Mouse (Mus musculus) embryo, embryonic 11.5 days (tissue): ENCODE measurements around the gene Prkn.

Experiments used
- DNase-seq: peaks from one replicate; pipeline ENCODE4 v3.0.0-alpha.2; 2012; ENCODE audit warnings: low read depth, low spot score

The Prkn gene

DNA sequence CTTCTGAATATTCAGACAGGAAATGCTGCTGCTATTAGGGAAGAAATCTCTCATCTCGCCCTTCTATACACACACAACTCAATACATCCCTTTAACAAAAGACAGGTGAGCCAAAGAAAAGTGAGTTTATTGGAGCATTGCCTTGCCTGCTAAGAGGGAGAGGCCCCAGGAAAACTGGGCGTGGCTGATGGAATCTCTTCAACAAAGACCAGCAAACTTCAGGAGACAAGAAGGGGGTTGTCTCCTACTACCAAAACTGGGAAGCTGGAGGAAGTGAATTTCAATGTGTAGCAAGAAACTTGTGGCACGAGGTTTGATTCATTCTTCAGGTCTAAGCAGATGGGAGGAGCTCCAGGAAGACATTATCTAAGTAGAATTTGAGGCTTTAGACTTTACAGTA, 989.3 kb downstream of the Prkn start:
- DNase-seq = no peak

DNA sequence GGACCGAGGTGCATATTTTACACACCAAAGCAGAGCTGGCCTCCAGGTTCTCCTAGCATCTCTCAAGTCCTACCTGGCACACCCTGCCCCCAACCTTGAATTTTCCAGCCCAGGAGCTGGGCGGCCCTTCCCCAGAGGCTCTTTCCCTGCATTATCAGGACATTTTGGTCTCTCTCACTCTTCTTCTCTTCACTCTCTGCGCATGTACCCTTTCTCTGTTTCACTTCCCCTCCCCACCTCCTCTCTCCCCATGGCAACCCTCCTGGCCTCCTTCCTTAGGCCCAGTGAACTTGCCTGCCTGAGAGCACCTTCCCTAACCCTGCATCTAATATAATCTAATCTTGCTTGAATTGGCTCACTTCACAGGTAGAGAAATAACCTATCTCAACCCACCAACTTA, 996.9 kb downstream of the Prkn start:
- no peak for DNase-seq

DNA sequence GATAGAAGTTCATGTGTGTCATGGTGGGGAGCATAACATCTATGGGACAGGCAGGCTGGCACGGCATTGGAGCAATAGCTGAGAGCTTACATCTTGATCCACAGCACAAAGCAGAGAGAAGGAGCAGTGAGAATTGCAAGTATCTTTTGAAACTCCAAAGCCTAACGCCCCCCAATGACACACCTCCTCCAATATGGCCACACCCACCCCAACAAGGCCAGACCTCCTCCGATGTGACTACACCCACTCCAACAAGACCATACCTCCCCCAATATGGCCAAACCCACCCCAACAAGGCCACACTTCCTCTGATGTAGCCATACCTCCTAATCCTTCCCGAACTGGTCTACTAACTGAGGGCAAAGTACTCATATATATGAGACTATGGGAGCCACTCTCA, 1004.3 kb downstream of the Prkn start:
- DNase-seq = no peak

DNA sequence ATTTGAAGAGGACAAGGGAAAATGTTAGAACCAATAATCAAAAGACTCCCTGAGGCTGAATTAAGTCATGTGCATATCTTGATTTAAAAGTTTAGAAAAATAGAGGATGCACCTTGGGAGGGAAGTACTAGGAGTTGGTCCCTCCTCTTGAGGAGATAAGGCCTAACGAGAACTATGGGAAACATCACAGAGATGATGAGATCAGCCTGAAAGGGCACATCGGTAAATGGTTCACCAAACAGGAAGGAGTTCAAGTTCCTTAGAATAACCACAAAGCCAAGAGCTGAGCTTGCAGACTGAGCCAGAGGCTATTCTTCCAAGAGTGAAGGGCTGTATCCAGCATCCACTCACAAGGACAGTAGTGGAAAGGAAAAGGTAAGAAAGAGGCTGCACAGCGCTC, 1004.8 kb downstream of the Prkn start:
- no peak for DNase-seq

DNA sequence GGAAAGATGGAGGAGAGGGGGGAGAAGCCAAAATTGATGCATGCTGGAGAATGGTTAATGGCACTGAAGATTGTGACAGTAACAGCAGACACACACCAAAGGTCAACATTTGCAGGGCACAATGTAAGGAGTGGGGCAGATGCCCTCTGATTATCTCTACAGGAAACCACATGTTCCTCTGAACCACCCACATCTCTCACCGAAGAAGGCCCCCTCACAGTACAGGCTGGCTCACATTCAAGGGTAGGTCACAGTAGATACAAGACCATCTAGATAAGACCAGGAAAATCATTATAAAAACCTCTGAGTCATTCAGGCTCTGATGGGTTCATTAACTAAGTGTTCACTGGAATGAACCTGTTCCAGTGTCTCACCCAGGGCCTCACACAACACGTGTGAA, 1005.3 kb downstream of the Prkn start:
- DNase-seq = no peak

DNA sequence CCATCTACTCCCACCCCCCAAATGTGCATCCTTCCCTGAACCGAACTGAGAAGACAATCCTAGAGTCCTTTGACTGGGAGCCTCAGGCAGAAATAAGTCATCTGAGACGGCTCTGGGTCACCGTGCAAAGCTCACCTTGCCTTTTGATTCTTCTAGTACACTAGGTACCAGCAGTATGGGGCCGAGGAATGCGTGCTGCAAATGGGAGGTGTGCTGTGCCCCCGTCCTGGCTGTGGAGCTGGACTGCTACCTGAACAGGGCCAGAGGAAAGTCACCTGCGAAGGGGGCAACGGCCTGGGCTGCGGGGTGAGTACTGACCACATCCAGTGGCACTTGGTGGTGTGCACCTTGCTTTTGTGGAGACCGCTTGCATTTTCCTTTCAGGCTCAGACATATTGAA, 1014.4 kb downstream of the Prkn start:
- DNase-seq = no peak

DNA sequence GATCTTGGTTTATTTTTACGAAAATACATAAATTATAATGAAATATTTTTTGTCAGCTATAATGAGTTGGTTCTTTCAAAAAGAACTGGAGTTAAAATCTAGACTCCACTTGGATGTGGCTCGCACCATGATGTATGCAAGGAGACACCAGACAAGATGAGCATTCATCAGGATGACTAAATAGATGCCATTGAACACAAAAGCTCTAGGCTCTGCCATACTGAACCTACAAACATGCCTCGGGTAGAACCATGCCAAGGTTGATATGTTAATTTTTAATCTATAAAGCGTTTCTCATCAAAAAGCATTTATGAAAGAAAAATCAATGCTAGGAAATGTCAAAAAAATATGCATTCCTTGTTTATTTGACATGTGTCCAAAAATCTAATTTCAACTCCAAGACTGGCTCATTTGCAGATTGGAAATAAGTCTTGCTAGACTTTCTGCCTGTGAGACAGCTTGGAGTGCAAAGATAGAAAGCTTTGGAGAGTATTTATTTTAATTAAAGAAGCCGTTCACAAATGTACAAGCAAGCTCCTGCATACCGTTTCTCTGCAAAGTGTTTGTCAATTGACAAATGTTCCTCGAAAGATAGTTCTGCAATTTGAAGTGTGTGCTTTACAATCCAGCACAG, 1018.7 kb downstream of the Prkn start:
- DNase-seq = no peak

DNA sequence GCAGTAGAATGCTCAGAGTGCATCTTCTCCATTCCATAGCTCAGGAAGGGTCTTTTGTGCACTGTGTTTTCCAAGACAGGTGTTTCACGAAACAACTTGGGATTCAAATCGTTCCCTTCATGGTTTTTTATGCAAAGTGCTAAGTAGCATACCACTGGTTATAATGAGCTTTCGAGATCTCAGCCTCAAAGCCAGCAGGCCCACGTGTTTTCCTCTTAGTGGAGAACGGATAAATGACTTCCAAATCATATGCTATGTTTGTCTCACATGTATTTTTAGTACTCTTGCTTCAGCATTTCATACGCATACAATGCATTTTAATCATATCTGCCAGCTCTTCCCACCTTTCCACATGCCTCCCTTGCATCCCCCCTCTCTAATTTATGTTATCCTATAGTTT, 1021.0 kb downstream of the Prkn start:
- DNase-seq = no peak

DNA sequence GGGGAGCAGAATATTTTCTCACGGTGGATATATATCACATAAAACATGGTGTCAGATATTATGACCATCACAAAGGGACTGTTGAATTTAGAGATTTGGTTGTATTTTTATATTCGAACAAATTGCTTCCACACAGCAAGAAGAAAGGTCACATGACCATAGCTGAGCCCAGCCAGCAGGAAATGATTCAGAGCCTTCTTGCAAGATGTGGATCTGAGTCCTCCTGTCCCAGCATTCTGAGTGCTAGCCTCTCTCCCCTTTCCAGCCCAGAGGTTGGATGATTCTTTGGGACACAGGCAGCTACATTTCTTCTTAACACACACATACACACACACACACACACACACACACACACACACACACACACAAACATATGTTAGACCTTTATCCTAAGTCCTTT, 1022.2 kb downstream of the Prkn start:
- no peak for DNase-seq

DNA sequence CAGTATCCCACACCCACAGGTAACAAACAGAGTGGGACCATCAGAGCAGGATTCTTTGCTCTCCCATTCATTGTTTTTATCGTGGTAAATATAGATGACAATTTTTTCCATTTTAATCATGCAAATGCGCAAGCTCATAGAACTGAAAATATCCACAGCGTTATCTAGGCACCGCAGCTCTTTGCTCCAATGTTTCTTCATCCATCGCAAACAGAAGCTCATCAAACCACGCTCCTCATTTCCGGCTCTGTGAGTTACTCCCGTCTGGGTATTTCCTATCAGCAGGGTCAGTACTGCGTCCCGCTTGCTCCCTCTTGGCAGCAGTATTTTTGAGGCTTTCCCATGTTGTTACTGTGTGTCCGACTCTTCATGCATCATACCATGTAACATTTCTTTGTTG, 1022.8 kb downstream of the Prkn start:
- DNase-seq = no peak

DNA sequence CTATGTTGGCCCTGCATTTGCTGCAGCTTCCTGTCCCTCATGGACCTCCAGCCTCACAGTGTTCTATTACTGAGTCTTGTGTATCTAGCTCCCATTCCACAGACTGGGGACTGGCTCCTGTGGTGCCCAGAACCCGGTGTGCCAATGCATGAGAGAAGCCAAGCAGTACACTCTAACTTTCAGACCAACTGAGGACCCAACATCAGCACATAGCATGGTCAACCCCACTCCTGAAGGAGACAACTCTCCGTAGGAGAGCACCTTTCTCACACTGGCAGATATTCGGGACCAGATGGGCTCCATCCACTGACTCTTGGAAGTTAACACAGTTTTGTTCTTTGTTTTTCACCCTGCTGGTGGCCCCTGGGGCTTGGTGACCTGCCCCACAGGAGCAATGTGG, 1026.0 kb downstream of the Prkn start:
- no peak for DNase-seq

DNA sequence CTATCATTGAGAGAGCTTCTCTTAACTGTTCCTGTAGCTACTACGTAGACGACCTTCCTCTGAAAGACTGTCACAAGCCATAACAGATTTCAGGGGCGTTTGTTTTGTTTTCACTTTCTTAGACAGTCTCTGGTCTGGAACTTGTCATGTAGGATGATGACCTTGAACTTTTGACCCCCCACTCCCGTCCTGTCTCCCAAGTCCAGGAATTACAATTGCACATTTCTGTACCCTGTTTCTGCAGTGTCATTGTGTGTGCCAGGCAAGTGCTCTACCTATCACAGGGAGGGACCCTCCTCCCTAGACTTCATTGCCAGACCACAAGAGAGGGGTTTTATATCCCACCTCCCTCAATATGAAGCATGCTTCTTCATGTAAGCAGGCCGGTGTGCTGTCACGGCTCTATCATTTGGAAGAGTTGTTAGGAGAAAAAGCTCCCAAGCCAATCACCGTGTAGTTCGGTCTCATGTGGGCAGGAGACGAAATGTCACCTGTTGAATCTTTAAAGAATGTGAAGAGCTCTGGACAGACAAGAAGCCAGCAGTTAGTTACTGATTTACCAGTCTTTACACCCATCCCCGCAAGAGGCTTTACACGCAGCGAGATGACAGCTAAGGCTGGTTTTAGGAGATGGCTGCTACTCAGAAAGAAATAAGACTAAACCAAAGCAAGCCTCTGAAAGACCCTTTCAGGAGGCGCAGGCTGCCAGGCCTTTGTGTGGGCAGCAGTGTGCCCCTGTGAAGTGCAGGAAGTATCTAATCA, 1027.3 kb downstream of the Prkn start:
- no peak for DNase-seq

DNA sequence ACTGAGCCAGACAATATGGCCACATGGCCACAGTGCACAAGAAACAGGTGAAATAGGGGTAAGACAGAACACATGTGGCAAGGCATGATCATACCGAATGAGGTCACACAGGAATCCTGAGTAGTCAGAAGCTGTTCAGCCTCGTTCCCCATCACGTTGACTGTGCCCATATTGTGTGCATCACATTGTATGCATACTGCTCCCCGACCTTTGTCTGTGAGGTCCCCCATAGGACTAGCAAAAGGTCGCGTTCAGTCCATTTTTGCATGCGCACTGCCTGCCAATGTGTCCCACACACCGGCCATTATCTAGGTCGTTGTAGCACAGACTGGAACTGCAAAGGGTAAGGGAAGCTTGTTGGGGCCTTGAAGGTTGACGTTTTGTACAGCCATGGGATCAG, 1030.4 kb downstream of the Prkn start:
- DNase-seq = no peak

DNA sequence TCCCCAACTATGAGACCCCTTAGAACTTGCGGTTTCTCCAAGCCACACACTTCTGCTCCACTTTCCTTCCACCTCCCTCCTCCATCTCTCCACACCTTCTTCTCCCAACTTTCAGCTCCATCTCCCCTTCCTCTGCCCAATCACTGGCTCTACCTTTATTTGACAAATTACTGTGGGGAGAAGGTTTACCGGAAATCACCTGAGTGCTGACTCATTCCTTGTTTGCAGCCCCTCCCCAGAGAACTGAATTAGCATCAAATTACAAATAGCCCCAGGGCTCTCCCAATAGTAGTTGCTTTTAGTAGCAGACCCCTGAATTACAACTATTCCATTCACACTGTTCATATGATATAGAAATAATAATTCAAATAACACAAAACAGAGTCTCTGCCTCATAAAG, 1036.1 kb downstream of the Prkn start:
- DNase-seq = no peak

DNA sequence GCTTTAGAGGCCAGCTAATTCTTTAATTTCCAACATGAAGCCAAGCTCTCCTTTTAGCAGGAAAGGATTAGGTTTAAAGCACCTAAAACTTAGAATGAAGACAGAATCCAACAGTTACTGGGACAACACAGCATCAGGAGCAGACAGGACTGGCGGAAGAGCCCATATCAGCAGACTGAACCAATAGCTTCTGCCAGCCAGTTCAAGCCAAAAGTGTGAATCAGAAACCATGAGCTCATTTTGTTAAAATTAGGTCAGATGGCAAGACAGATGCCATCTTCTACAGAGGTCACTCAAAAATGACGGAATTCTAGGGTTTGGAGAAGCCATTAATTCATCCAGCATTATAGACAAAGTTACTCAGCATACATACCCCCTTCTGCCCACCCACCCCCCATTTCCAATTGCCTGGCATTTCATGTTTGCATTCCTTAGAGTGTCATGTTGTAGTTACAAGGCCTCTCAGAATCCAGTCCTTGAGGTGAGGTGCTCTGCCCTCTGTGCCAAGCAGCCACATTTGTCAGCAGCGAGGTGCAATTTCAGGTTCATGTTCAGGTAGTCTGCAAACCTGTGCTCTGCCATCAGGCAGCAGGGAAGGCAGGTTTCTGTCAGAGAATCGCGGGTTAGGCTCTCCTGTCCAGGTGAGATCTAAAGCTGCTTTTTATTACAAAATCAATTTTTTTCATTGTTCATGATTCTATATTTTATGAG, 1041.1 kb downstream of the Prkn start:
- DNase-seq = no peak

DNA sequence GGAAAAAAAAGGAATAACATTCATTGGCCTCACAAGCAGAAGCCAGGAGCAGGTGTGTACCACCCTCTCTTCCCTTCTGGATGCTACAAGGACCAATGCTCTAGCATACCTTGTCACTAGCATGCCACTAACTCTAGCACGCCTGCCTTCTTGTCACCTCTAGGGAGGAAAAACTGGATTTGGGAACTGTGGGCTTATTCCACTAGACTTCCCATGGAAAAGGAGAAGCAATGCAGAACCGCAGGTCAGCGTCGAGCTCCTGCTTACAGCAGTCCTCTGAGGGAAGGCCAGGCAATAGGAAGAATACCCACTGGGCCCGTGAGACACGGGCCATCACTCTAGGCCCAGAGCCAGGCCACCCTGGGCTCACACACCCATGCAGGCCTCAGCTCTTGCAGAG, 1045.4 kb downstream of the Prkn start:
- DNase-seq = no peak

DNA sequence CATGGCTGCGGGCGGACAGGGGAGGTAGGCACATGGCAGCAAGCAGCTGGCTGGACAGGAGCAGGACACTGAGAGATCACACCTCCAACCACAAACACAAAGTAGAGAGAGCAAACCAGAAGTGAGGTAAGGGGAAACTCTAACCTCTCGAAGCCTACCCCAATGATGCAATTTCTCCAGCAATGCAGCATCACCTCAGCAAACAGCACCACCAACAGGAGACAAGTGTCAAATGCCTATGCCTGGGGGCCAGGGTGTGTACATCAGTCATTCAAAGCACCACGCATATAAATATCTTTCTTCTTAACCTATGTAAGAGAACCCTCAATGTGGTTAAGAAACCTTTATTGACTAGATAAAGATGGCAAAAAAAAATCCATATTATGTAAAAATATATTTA, 1046.8 kb downstream of the Prkn start:
- DNase-seq = no peak

DNA sequence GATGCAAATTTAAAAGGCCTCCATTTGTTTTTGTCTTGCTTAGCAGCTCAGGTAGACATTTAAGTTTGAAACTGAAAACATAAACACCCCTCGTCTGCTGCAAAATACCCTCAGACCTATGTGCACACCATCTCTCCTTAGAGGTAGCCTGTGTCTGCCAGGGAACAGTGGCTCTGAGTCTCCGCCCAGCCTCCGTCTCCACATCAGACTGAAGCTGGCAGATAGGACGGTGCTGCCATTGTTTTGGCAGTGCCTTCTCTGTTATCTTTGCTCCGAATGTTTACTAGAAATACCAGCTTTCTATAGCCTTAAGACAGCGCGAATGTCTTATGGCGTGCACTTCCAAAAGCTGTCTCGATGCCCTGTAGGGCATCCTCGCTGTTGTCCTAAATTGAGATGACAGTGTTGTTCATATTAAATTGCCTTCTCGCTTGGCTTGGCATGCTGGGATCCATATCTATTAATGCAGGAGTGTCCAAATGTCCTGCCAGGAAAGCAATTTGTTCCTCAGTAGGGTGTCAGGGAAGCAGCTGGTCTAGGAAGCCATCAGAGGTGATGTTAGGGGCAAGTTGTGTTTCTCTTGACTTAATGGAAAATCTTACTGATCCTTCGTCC, 1047.5 kb downstream of the Prkn start:
- DNase-seq = no peak

DNA sequence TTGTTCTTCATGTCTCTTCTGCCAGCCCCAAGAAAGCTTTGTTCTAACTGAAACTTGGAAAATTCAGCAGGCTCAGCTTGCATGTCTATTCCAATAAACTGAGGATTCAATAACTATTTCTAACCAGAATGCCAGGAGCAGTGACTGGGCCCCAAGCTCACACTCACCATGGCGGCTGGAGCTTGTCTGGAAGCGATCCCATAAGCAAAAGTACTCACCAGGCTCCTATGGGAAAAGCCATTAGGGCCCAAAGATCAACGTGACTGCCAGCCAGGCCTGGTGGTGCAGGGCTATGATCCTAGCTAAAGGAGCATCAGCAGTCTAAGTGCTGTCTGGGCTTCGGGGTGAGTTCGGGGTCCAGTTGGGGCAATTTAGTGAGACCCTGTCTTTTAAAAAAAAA, 1048.6 kb downstream of the Prkn start:
- DNase-seq = no peak

DNA sequence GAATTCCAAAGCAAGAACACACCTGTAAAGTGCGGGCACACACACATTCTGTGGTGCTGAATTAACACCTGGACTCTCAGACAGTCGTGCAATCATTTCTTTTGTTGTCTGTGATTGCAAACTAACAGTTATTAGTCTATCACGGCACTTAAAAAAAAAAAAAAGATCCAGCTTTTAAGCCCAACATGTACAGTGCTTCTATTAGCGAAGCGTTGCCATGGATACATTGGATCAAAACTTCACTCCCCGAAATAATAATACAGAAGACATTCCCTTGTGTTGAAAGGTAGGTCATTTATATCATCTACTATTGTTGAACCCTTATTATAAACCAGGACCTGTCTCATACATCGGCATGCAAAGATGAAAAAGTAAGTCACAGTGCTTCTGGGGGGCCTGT, 1060.1 kb downstream of the Prkn start:
- no peak for DNase-seq

DNA sequence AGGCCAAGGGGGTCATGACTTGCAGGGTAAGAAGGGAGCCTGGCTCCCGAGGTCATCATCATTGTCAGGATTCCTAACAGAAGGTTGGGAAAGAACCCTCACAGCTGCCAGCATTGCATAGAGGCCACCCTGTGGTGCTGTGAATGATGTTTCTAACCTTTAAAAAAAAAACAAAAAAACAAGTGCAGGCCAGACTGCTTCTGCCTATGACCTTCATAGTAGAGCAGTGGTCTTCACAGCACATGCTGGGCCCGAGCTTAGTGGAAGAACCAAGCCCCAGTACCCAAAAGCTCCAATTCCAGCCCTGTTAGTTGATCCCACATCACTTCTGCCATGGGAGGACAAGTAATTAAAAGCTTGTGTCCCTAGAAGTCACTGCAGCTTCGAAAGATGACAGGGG, 1061.5 kb downstream of the Prkn start:
- DNase-seq = no peak

DNA sequence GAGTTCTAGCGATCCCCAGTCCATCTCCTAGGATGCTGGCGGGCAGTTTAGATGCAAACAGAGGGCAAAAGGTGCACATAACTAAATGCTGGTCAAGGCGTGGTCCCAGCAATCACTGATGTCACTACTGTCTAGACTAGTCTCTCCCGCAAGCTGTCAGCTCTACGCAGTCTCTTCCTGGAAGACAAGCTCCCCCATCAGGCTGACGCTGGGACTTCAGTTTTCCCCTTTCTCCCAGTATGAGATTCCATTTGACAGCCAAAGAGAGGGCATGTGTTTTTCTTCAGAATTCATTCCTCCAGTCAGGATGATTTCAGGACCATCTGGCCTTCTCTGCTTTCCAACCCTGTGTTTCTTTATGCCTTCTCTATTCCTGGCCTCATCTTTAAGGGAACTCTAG, 1062.8 kb downstream of the Prkn start:
- no peak for DNase-seq
